Mouse (Mus musculus) ES-E14 (cell line): ENCODE measurements around the gene Kbtbd2.

Experiments
- CHD2 ChIP-seq: IDR thresholded peaks from 2 replicates; pipeline ENCODE4 v1.6.1; 2014; ENCODE audit warnings: mild to moderate bottlenecking, low read depth, low read length, inconsistent platforms
- ZC3H11A ChIP-seq: IDR thresholded peaks from 2 replicates; pipeline ENCODE4 v1.6.1; 2012; ENCODE audit warnings: low read depth, mild to moderate bottlenecking, inconsistent platforms, low read length, borderline replicate concordance
- ZNF384 ChIP-seq: IDR thresholded peaks from 2 replicates; pipeline ENCODE4 v1.6.1; 2012; ENCODE audit warnings: low read depth, low read length, inconsistent platforms

DNA sequence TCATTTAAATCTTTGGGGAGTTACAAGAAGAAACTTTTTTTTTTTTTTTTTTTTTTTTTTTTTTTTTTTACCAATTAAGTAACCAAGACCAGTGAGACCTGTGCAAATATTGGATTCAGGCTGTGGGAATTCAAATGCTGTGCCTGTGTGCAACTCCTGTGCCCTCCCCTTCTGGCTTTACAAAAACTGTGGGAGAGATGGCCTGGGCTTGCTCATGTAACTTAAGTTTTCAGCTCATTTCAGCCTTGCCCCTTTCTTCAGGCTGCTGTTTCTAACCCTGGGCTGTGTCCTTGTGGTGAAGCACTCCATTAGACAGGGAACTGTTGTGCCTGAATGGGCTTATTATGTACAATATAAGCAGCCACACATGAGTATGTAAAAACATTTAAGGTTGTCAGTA lies 35.2 kb upstream of the Kbtbd2 start:
- no peak for TF ChIP-seq ZNF384
- TF ChIP-seq CHD2: no peak
- no peak for TF ChIP-seq ZC3H11A
